Mouse (Mus musculus) MEL (cell line): Measurements from ENCODE around the gene Tom1l2. TPM values are rescaled to one million over a fixed set of nuclear protein-coding genes. Genes with fewer than 3 reads are reported as not detected.

Experiments used
- DNase-seq: peaks from one replicate; pipeline ENCODE4 v3.0.0; 2011; ENCODE audit warnings: low read depth, low spot score
- H3K27ac ChIP-seq: 2 replicates; pipeline ENCODE4 v1.5.1; 2012; ENCODE audit warnings: low read depth, mild to moderate bottlenecking, control low read depth, low read length, moderate library complexity; ENCODE audit not compliant: control insufficient read depth
- H3K27me3 ChIP-seq, 2 experiments: fragments of 150-350 bp in 1 of 2; sonication (generic) in 1 of 2; 2 replicates each; pipeline ENCODE4 v1.6.1; 2012; ENCODE audit warnings: low read length in 2 of 2, mild to moderate bottlenecking in 2 of 2, improper control_type of control experiment in 1 of 2, moderate library complexity in 1 of 2; ENCODE audit not compliant: insufficient read depth in 2 of 2, control insufficient read depth in 1 of 2
- H3K36me3 ChIP-seq, 2 experiments: 2 replicates each; pipeline ENCODE4 v1.6.1; 2012 to 2014; ENCODE audit warnings: low read length in 2 of 2, improper control_type of control experiment in 1 of 2, inconsistent platforms in 1 of 2, mild to moderate bottlenecking in 1 of 2; ENCODE audit not compliant: insufficient read depth in 2 of 2, control insufficient read depth in 1 of 2
- H3K4me1 ChIP-seq, 2 experiments: fragments of 150-350 bp in 1 of 2; sonication (generic) in 1 of 2; 2 replicates each; pipeline ENCODE4 v1.6.1; 2012; ENCODE audit warnings: low read length in 2 of 2, improper control_type of control experiment in 1 of 2, mild to moderate bottlenecking in 1 of 2; ENCODE audit not compliant: insufficient read depth in 2 of 2, control insufficient read depth in 1 of 2
- H3K4me3 ChIP-seq, 2 experiments: fragments of 150-350 bp in 1 of 2; sonication (generic) in 1 of 2; 2 replicates each; pipeline ENCODE4 v1.5.1; 2012; ENCODE audit warnings: low read depth in 2 of 2, low read length in 2 of 2, mild to moderate bottlenecking in 2 of 2, moderate library complexity in 2 of 2, control low read depth in 1 of 2, improper control_type of control experiment in 1 of 2; ENCODE audit not compliant: control insufficient read depth in 1 of 2, insufficient read depth in 1 of 2
- H3K79me2 ChIP-seq: 2 replicates; pipeline ENCODE4 v1.6.1; 2012; ENCODE audit warnings: mild to moderate bottlenecking, low read length, moderate library complexity; ENCODE audit not compliant: control insufficient read depth, poor library complexity, insufficient read depth
- H3K9ac ChIP-seq: 2 replicates; pipeline ENCODE4 v1.6.1; 2012; ENCODE audit warnings: low read depth, mild to moderate bottlenecking, control low read depth, low read length, moderate library complexity; ENCODE audit not compliant: control insufficient read depth, poor library complexity, severe bottlenecking
- H3K9me3 ChIP-seq: fragments of 150-350 bp; sonication (generic); replicated peaks from 2 replicates; pipeline ENCODE4 v1.6.1; 2012; ENCODE audit warnings: mild to moderate bottlenecking, low read length, improper control_type of control experiment, moderate library complexity; ENCODE audit not compliant: insufficient read depth
- BHLHE40 ChIP-seq: IDR thresholded peaks from 2 replicates; pipeline ENCODE4 v1.6.1; 2012; ENCODE audit warnings: low read depth, mild to moderate bottlenecking, inconsistent platforms, low read length, improper control_type of control experiment, borderline replicate concordance
- CHD1 ChIP-seq: IDR thresholded peaks from 2 replicates; pipeline ENCODE4 v1.6.1; 2012; ENCODE audit warnings: low read depth, mild to moderate bottlenecking, inconsistent platforms, low read length, improper control_type of control experiment
- CHD2 ChIP-seq: IDR thresholded peaks from 2 replicates; pipeline ENCODE4 v1.6.1; 2011; ENCODE audit warnings: low read length, improper control_type of control experiment
- EP300 ChIP-seq, 2 experiments: IDR thresholded peaks; 2 replicates each; pipeline ENCODE4 v1.6.1; 2011; ENCODE audit warnings: improper control_type of control experiment in 2 of 2, low read length in 2 of 2, low read depth in 1 of 2, mild to moderate bottlenecking in 1 of 2
- ETS1 ChIP-seq: IDR thresholded peaks from 2 replicates; pipeline ENCODE4 v1.6.1; 2012; ENCODE audit warnings: low read depth, mild to moderate bottlenecking, inconsistent platforms, low read length, improper control_type of control experiment, moderate library complexity
- GABPA ChIP-seq: IDR thresholded peaks from 2 replicates; pipeline ENCODE4 v1.6.1; 2012; ENCODE audit warnings: low read depth, mild to moderate bottlenecking, inconsistent platforms, low read length, improper control_type of control experiment, moderate library complexity
- HCFC1 ChIP-seq: IDR thresholded peaks from 2 replicates; pipeline ENCODE4 v1.6.1; 2012; ENCODE audit warnings: low read depth, mild to moderate bottlenecking, inconsistent platforms, low read length, improper control_type of control experiment, moderate library complexity
- KAT2A ChIP-seq: conservative IDR thresholded peaks from 2 replicates; pipeline ENCODE4 v1.6.1; 2012; ENCODE audit warnings: low read depth, low read length, improper control_type of control experiment, inconsistent platforms
- MEF2A ChIP-seq: IDR thresholded peaks from 2 replicates; pipeline ENCODE4 v1.6.1; 2014; ENCODE audit warnings: low read depth, mild to moderate bottlenecking, inconsistent platforms, low read length, improper control_type of control experiment; ENCODE audit not compliant: poor library complexity, insufficient replicate concordance, severe bottlenecking; ENCODE audit errors: extremely low read depth
- MXI1 ChIP-seq: IDR thresholded peaks from 2 replicates; pipeline ENCODE4 v1.6.1; 2011; ENCODE audit warnings: mild to moderate bottlenecking, low read depth, low read length, improper control_type of control experiment
- NRF1 ChIP-seq: IDR thresholded peaks from 2 replicates; pipeline ENCODE4 v1.6.1; 2014; ENCODE audit warnings: low read depth, mild to moderate bottlenecking, inconsistent platforms, low read length, improper control_type of control experiment, moderate library complexity; ENCODE audit not compliant: poor library complexity, insufficient read depth, severe bottlenecking
- POLR2AphosphoS2 ChIP-seq: IDR thresholded peaks from 2 replicates; pipeline ENCODE4 v1.6.1; 2011; ENCODE audit warnings: low read length, improper control_type of control experiment
- RAD21 ChIP-seq: IDR thresholded peaks from 2 replicates; pipeline ENCODE4 v1.6.1; 2011; ENCODE audit warnings: mild to moderate bottlenecking, low read depth, low read length, improper control_type of control experiment
- SIN3A ChIP-seq: IDR thresholded peaks from 2 replicates; pipeline ENCODE4 v1.6.1; 2012; ENCODE audit warnings: low read length, improper control_type of control experiment, inconsistent platforms
- SMC3 ChIP-seq: IDR thresholded peaks from 2 replicates; pipeline ENCODE4 v1.6.1; 2011; ENCODE audit warnings: low read depth, low read length, improper control_type of control experiment
- TAL1 ChIP-seq: IDR thresholded peaks from 2 replicates; pipeline ENCODE4 v1.6.1; 2012; ENCODE audit warnings: mild to moderate bottlenecking, inconsistent platforms, low read length, moderate library complexity, mixed read lengths
- TBP ChIP-seq: IDR thresholded peaks from 2 replicates; pipeline ENCODE4 v1.8.0; 2011; ENCODE audit warnings: low read depth, low read length, improper control_type of control experiment
- UBTF ChIP-seq: IDR thresholded peaks from 2 replicates; pipeline ENCODE4 v1.6.1; 2012; ENCODE audit warnings: low read depth, mild to moderate bottlenecking, inconsistent platforms, low read length, improper control_type of control experiment, moderate library complexity, borderline replicate concordance; ENCODE audit not compliant: insufficient read depth
- ZKSCAN1 ChIP-seq: IDR thresholded peaks from 2 replicates; pipeline ENCODE4 v1.6.1; 2012; ENCODE audit warnings: low read depth, mild to moderate bottlenecking, inconsistent platforms, low read length, improper control_type of control experiment, moderate library complexity
- ZMIZ1 ChIP-seq: IDR thresholded peaks from 2 replicates; pipeline ENCODE4 v1.6.1; 2012; ENCODE audit warnings: low read depth, mild to moderate bottlenecking, inconsistent platforms, low read length, improper control_type of control experiment, moderate library complexity
- ZNF384 ChIP-seq: IDR thresholded peaks from 2 replicates; pipeline ENCODE4 v1.6.1; 2012; ENCODE audit warnings: low read depth, mild to moderate bottlenecking, inconsistent platforms, low read length, improper control_type of control experiment
- polyA plus RNA-seq, 2 experiments: library from polyadenylated mRNA; stranded (reverse) in 1 of 2; unstranded in 1 of 2; fragments of >175 nt in 1 of 2; fragments of >200 nt in 1 of 2; gene quantifications; 2 replicates each; pipeline versions ENCODE4 v1.2.1 to v1.2.4; 2012; ENCODE audit warnings: low replicate concordance in 2 of 2, low read depth in 1 of 2; ENCODE audit not compliant: insufficient read length in 2 of 2, insufficient read depth in 1 of 2, missing spikeins in 1 of 2
- total RNA-seq: library from RNA; depleted of rRNA; stranded (reverse); fragments of 300-350 nt; gene quantifications from 2 replicates; pipeline ENCODE4 v1.2.3, GENCODE M21; 2012

The Tom1l2 gene
- total and polyA plus RNA-seq, 3 experiments = 6.8 to 12.2 TPM; not detected in 1

DNA sequence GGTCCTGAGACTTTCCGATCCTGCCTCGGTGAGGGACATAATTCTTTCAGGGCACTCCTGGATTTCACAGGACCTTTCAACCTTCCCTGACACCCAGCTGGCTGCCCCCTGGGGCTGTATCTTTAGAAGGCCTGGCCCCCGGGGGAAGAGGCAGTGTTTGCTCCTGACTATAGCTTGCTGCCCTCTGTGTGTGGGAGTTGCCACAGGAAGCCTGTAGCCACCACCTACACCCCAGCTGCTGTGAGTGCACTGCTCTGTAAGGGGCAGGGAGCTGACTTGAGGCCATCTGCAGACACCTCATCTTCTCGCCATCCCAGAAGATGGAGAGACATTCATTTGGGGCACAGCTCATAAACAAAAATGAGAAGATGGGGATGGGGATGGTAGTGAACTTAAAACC lies 120.8 kb downstream of the Tom1l2 start:
- TF ChIP-seq KAT2A = no peak
- TF ChIP-seq CHD2 = no peak
- no peak for TF ChIP-seq HCFC1
- TF ChIP-seq NRF1 = no peak
- no peak for TF ChIP-seq GABPA
- Histone ChIP-seq H3K27me3 (no peaks in the 10 kb centered on the region), H3K27ac (no peak overlapping the region), H3K9ac (no peak overlapping the region), H3K9me3 (no peaks in the 10 kb centered on the region), H3K4me3 (no peak overlapping the region), H3K36me3 (no peaks in the 10 kb centered on the region), H3K4me1 (no peaks in the 10 kb centered on the region), H3K79me2 (no peaks in the 10 kb centered on the region)
- DNase-seq = no peak

GRCm38 (mm10) chr11:60231326-60231725 lies 121.4 kb downstream of the Tom1l2 start:
- TF ChIP-seq TAL1 = no peak
- no peak for TF ChIP-seq ZKSCAN1
- no peak for TF ChIP-seq ZNF384
- no peak for TF ChIP-seq SIN3A
- TF ChIP-seq CHD2 = no peak
- no peak for TF ChIP-seq ETS1
- TF ChIP-seq UBTF = no peak
- TF ChIP-seq ZMIZ1 = no peak
- no peak for TF ChIP-seq RAD21
- TF ChIP-seq MEF2A = no peak
- TF ChIP-seq TBP = no peak
- TF ChIP-seq POLR2AphosphoS2 = no peak
- TF ChIP-seq BHLHE40 = no peak
- no peak for TF ChIP-seq CHD1
- no peak for TF ChIP-seq SMC3
- TF ChIP-seq GABPA = no peak
- TF ChIP-seq EP300 (IDR thresholded peaks at IDR 0.05; ENCODE audit: low read depth in 1 of 2, low read length in 2 of 2) = no peak
- TF ChIP-seq MXI1 = no peak

More at GRCm38 (mm10) chr11:60231326-60231725, 121.4 kb downstream of the Tom1l2 start:
- Histone ChIP-seq H3K4me1 (no peaks in the 10 kb centered on the region), H3K4me3 (no peak overlapping the region), H3K9me3 (no peaks in the 10 kb centered on the region), H3K36me3 (no peaks in the 10 kb centered on the region), H3K27ac (no peak overlapping the region), H3K27me3 (no peaks in the 10 kb centered on the region), H3K9ac (no peak overlapping the region), H3K79me2 (no peaks in the 10 kb centered on the region)
- no peak for DNase-seq
